Mouse (Mus musculus): Measurements from ENCODE around the gene Rnf43.

GRCm38 (mm10) chr11:87750043-87750421, 87.5 kb downstream of the Rnf43 start:
- no peak for TF ChIP-seq ETS1 (IDR thresholded peaks at IDR 0.05; ENCODE audit: low read depth, low read length)
- TF ChIP-seq RCOR1 (IDR thresholded peaks at IDR 0.05; ENCODE audit: low read depth, low read length): no peak
- TF ChIP-seq POLR2AphosphoS5 (IDR thresholded peaks at IDR 0.05; ENCODE audit: borderline replicate concordance, low read depth, low read length): no peak; the same call in 1 of the 2 replicates
- TF ChIP-seq CTCF (IDR thresholded peaks at IDR 0.05 in 2 of 3, conservative IDR thresholded peaks at IDR 0.05 in 1 of 3; ENCODE audit: control insufficient read depth in 1 of 3, insufficient read depth in 1 of 3, low read depth in 2 of 3, low read length in 3 of 3, poor library complexity in 1 of 3, severe bottlenecking in 1 of 3): no peak
- TF ChIP-seq E2F4 (IDR thresholded peaks at IDR 0.05; ENCODE audit: borderline replicate concordance, low read depth, low read length): no peak
- TF ChIP-seq CHD2 (IDR thresholded peaks at IDR 0.05; ENCODE audit: low read length): no peak
- TF ChIP-seq POLR2AphosphoS2 (IDR thresholded peaks at IDR 0.05; ENCODE audit: low read length): no peak
- TF ChIP-seq USF1 (IDR thresholded peaks at IDR 0.05; ENCODE audit: low read depth, low read length): no peak
- no peak for TF ChIP-seq ELF1 (IDR thresholded peaks at IDR 0.05; ENCODE audit: low read depth, low read length)
- peak; percentile 67 to 79; a peak in 3 of 4 replicates for TF ChIP-seq POLR2A (IDR thresholded peaks at IDR 0.05; ENCODE audit: control insufficient read depth in 1 of 2, insufficient read depth in 1 of 2, low read depth in 1 of 2, low read length in 2 of 2, poor library complexity in 1 of 2)
- TF ChIP-seq EP300 (IDR thresholded peaks at IDR 0.05; ENCODE audit: low read depth in 1 of 2, low read length in 2 of 2): no peak
- no peak for TF ChIP-seq MYC (IDR thresholded peaks at IDR 0.05; ENCODE audit: low read depth, low read length)
- TF ChIP-seq KAT2A (conservative IDR thresholded peaks at IDR 0.05; ENCODE audit: low read depth, low read length): no peak
- TF ChIP-seq TCF12 (IDR thresholded peaks at IDR 0.05; ENCODE audit: low read depth, low read length): no peak
